Mouse (Mus musculus): ENCODE measurements around the gene Srgap2. TPM values are rescaled to one million over a fixed set of nuclear protein-coding genes. Genes with fewer than 3 reads are reported as not detected.

Gene Srgap2
- polyA plus RNA-seq, 1 experiment from 2014 or later = 55.6 TPM

- no peak overlapping the region for H3K4me2 ChIP-seq (ENCODE audit: low read depth, low read length)
- no peaks in the 10 kb centered on the region for H3K36me3 ChIP-seq (ENCODE audit: control insufficient read depth, insufficient read depth, low read length)
- peak; percentile 6; the same call in 1 of the 2 replicates for ATAC-seq (ENCODE audit: low read depth)
- H3K9me3 ChIP-seq (ENCODE audit: control insufficient read depth, low read length) = no peaks in the 10 kb centered on the region
- H3K4me1 ChIP-seq (ENCODE audit: control insufficient read depth, insufficient read depth, low read length) = no peaks in the 10 kb centered on the region
- H3K4me3 ChIP-seq (ENCODE audit: low read depth, low read length) = no peak overlapping the region
- no peak overlapping the region for H3K27ac ChIP-seq (ENCODE audit: low read depth, low read length)
- H3K9ac ChIP-seq (replicated peaks; ENCODE audit: low read depth, low read length) = no peak overlapping the region
- 15% methylated on average over 7 of the region's 7 CpGs for WGBS
- H3K27me3 ChIP-seq (ENCODE audit: control insufficient read depth, insufficient read depth, low read length) = peaks cover 14% of the 10 kb centered on the region
Measured at GRCm38 (mm10) chr1:131246433-131247395, 280.4 kb downstream of the Srgap2 start.

- Histone ChIP-seq H3K27ac (ENCODE audit: low read depth, low read length) (no peak overlapping the region), H3K27me3 (ENCODE audit: control insufficient read depth, insufficient read depth, low read length) (peaks cover 14% of the 10 kb centered on the region), H3K36me3 (ENCODE audit: control insufficient read depth, insufficient read depth, low read length) (no peaks in the 10 kb centered on the region), H3K4me2 (ENCODE audit: low read depth, low read length) (peak overlapping the region; percentile 95), H3K4me1 (ENCODE audit: control insufficient read depth, insufficient read depth, low read length) (no peaks in the 10 kb centered on the region), H3K4me3 (ENCODE audit: low read depth, low read length) (peak overlapping the region; percentile 72), H3K9me3 (ENCODE audit: control insufficient read depth, low read length) (no peaks in the 10 kb centered on the region), H3K9ac (replicated peaks; ENCODE audit: low read depth, low read length) (no peak overlapping the region)
- 8% methylated on average over 9 of the region's 9 CpGs for WGBS
- ATAC-seq (ENCODE audit: low read depth) = peak; percentile 63
Measured at GRCm38 (mm10) chr1:131245926-131246325, 281.2 kb downstream of the Srgap2 start.

- peak within 1 kb of the TSS; percentile 78 for H3K9ac ChIP-seq (replicated peaks; ENCODE audit: low read depth, low read length)
Measured at GRCm38 (mm10) chr1:131245089-131245856, 281.9 kb downstream of the Srgap2 start, which contains the start of gene Rassf5. Gene Rassf5 (minus strand): TSS chr1:131245258.

GRCm38 (mm10) chr1:131244536-131245088, 282.5 kb downstream of the Srgap2 start:
- Histone ChIP-seq H3K36me3 (ENCODE audit: control insufficient read depth, insufficient read depth, low read length) (no peaks in the 10 kb centered on the region), H3K4me2 (ENCODE audit: low read depth, low read length) (peak overlapping the region; percentile 95), H3K9ac (replicated peaks; ENCODE audit: low read depth, low read length) (peak overlapping the region; percentile 78), H3K4me3 (ENCODE audit: low read depth, low read length) (peak overlapping the region; percentile 72), H3K9me3 (ENCODE audit: control insufficient read depth, low read length) (no peaks in the 10 kb centered on the region), H3K4me1 (ENCODE audit: control insufficient read depth, insufficient read depth, low read length) (no peaks in the 10 kb centered on the region), H3K27me3 (ENCODE audit: control insufficient read depth, insufficient read depth, low read length) (peaks cover 14% of the 10 kb centered on the region), H3K27ac (ENCODE audit: low read depth, low read length) (no peak overlapping the region)
- under 1% methylated on average over 44 of the region's 57 CpGs for WGBS
- peak; percentile 31 for ATAC-seq (ENCODE audit: low read depth)

More at GRCm38 (mm10) chr1:131245089-131245856, 281.9 kb downstream of the Srgap2 start, which contains the start of gene Rassf5:
- no peak within 1 kb of the TSS for H3K27ac ChIP-seq (ENCODE audit: low read depth, low read length)
- peak within 1 kb of the TSS; percentile 95 for H3K4me2 ChIP-seq (ENCODE audit: low read depth, low read length)
- ATAC-seq (ENCODE audit: low read depth) = peak; percentile 75
- peaks cover 14% of the 10 kb centered on the region for H3K27me3 ChIP-seq (ENCODE audit: control insufficient read depth, insufficient read depth, low read length)
- no peaks in the 10 kb centered on the region for H3K4me1 ChIP-seq (ENCODE audit: control insufficient read depth, insufficient read depth, low read length)
- H3K9me3 ChIP-seq (ENCODE audit: control insufficient read depth, low read length) = no peaks in the 10 kb centered on the region
- H3K36me3 ChIP-seq (ENCODE audit: control insufficient read depth, insufficient read depth, low read length) = no peaks in the 10 kb centered on the region
- peak within 1 kb of the TSS; percentile 72 for H3K4me3 ChIP-seq (ENCODE audit: low read depth, low read length)
- WGBS = under 1% methylated on average over 45 of the region's 60 CpGs

GRCm38 (mm10) chr1:131242956-131243355, 284.2 kb downstream of the Srgap2 start:
- Histone ChIP-seq H3K4me2 (ENCODE audit: low read depth, low read length) (no peak overlapping the region), H3K4me3 (ENCODE audit: low read depth, low read length) (no peak overlapping the region), H3K4me1 (ENCODE audit: control insufficient read depth, insufficient read depth, low read length) (no peaks in the 10 kb centered on the region), H3K9me3 (ENCODE audit: control insufficient read depth, low read length) (no peaks in the 10 kb centered on the region), H3K27me3 (ENCODE audit: control insufficient read depth, insufficient read depth, low read length) (peaks cover 14% of the 10 kb centered on the region), H3K9ac (replicated peaks; ENCODE audit: low read depth, low read length) (no peak overlapping the region), H3K36me3 (ENCODE audit: control insufficient read depth, insufficient read depth, low read length) (no peaks in the 10 kb centered on the region), H3K27ac (ENCODE audit: low read depth, low read length) (no peak overlapping the region)
- WGBS = 65% methylated on average over 6 of the region's 6 CpGs
- no peak for ATAC-seq (ENCODE audit: low read depth)

- no peak overlapping the region for H3K4me3 ChIP-seq (ENCODE audit: low read depth, low read length)
- H3K9me3 ChIP-seq (ENCODE audit: control insufficient read depth, low read length) = no peaks in the 10 kb centered on the region
- no peaks in the 10 kb centered on the region for H3K4me1 ChIP-seq (ENCODE audit: control insufficient read depth, insufficient read depth, low read length)
- no peak overlapping the region for H3K9ac ChIP-seq (replicated peaks; ENCODE audit: low read depth, low read length)
- 0 out of 2 replicates have a peak overlapping the region, but pooled peaks have one; percentile 0 for H3K27ac ChIP-seq (ENCODE audit: low read depth, low read length)
- H3K36me3 ChIP-seq (ENCODE audit: control insufficient read depth, insufficient read depth, low read length) = no peaks in the 10 kb centered on the region
- no peak overlapping the region for H3K4me2 ChIP-seq (ENCODE audit: low read depth, low read length)
- H3K27me3 ChIP-seq (ENCODE audit: control insufficient read depth, insufficient read depth, low read length) = peaks cover 10% of the 10 kb centered on the region
- no peak for ATAC-seq (ENCODE audit: low read depth)
- WGBS = 54% methylated on average over 12 of the region's 12 CpGs
Measured at GRCm38 (mm10) chr1:131239576-131240193, 287.5 kb downstream of the Srgap2 start.

GRCm38 (mm10) chr1:131238931-131239381, 288.2 kb downstream of the Srgap2 start:
- no peak overlapping the region for H3K4me3 ChIP-seq (ENCODE audit: low read depth, low read length)
- peaks cover 5% of the 10 kb centered on the region; the same call in 1 of the 2 replicates for H3K27me3 ChIP-seq (ENCODE audit: control insufficient read depth, insufficient read depth, low read length)
- ATAC-seq (ENCODE audit: low read depth) = no peak
- H3K36me3 ChIP-seq (ENCODE audit: control insufficient read depth, insufficient read depth, low read length) = no peaks in the 10 kb centered on the region
- H3K27ac ChIP-seq (ENCODE audit: low read depth, low read length) = no peak overlapping the region
- H3K4me2 ChIP-seq (ENCODE audit: low read depth, low read length) = no peak overlapping the region
- no peaks in the 10 kb centered on the region for H3K9me3 ChIP-seq (ENCODE audit: control insufficient read depth, low read length)
- no peak overlapping the region for H3K9ac ChIP-seq (replicated peaks; ENCODE audit: low read depth, low read length)
- WGBS = 74% methylated on average over 8 of the region's 8 CpGs
- H3K4me1 ChIP-seq (ENCODE audit: control insufficient read depth, insufficient read depth, low read length) = no peaks in the 10 kb centered on the region

- Histone ChIP-seq H3K4me2 (ENCODE audit: low read depth, low read length) (no peak overlapping the region), H3K9me3 (ENCODE audit: control insufficient read depth, low read length) (no peaks in the 10 kb centered on the region), H3K27me3 (ENCODE audit: control insufficient read depth, insufficient read depth, low read length) (no peaks in the 10 kb centered on the region), H3K27ac (ENCODE audit: low read depth, low read length) (no peak overlapping the region), H3K4me3 (ENCODE audit: low read depth, low read length) (no peak overlapping the region), H3K36me3 (ENCODE audit: control insufficient read depth, insufficient read depth, low read length) (no peaks in the 10 kb centered on the region), H3K4me1 (ENCODE audit: control insufficient read depth, insufficient read depth, low read length) (no peaks in the 10 kb centered on the region), H3K9ac (replicated peaks; ENCODE audit: low read depth, low read length) (no peak overlapping the region)
- 80% methylated on average over 7 of the region's 7 CpGs for WGBS
- ATAC-seq (ENCODE audit: low read depth) = no peak
Measured at GRCm38 (mm10) chr1:131236077-131236476, 291.1 kb downstream of the Srgap2 start.

All from neural tube, embryonic 14.5 days (tissue).